Mouse (Mus musculus): Measurements from ENCODE around the gene Rxra. TPM values are rescaled to one million over a fixed set of nuclear protein-coding genes. Genes with fewer than 3 reads are reported as not detected.

Gene Rxra
- total RNA-seq (2014; rRNA removed) (32.5 and 34.0 TPM in 2 replicates), polyA plus RNA-seq (2015; fragmentation: Nextera tagmentation; extraction: Ambion mirVana) (3.5 and 3.9 TPM in 2 replicates)

GRCm38 (mm10) chr2:27676106-27676477, at the start of gene Rxra:
Gene Rxra, plus strand, starts transcription at chr2:27676440.
- H3K4me3 ChIP-seq (ENCODE audit: low read length): peak within 1 kb of the TSS; percentile 71
- no peaks in the 10 kb centered on the region for H3K9me3 ChIP-seq (ENCODE audit: low read length)
- DNase-seq (ENCODE audit: low spot score) (no peak), ATAC-seq (no peak)
- H3K27ac ChIP-seq: peak within 1 kb of the TSS; percentile 78
- peak within 1 kb of the TSS; percentile 76 for H3K4me2 ChIP-seq (ENCODE audit: low read depth, low read length)
- no peaks in the 10 kb centered on the region for H3K27me3 ChIP-seq (ENCODE audit: insufficient read depth, low read length)
- peak within 1 kb of the TSS; percentile 53 for H3K9ac ChIP-seq (replicated peaks; ENCODE audit: low read length)
- no peaks in the 10 kb centered on the region for H3K36me3 ChIP-seq (ENCODE audit: insufficient read depth, low read length)
- 9% methylated on average over 16 of the region's 16 CpGs for WGBS
- peaks cover 28% of the 10 kb centered on the region for H3K4me1 ChIP-seq (ENCODE audit: insufficient read depth, low read length)
- TF ChIP-seq CTCF (IDR thresholded peaks at IDR 0.05; ENCODE audit: low read depth): no peak

GRCm38 (mm10) chr2:27626604-27627003, 49.6 kb upstream of the Rxra start:
- H3K9me3 ChIP-seq (ENCODE audit: low read length): no peaks in the 10 kb centered on the region
- no peaks in the 10 kb centered on the region for H3K36me3 ChIP-seq (ENCODE audit: insufficient read depth, low read length)
- H3K27me3 ChIP-seq (ENCODE audit: insufficient read depth, low read length): no peaks in the 10 kb centered on the region
- H3K4me1 ChIP-seq (ENCODE audit: insufficient read depth, low read length): no peaks in the 10 kb centered on the region
- no peak overlapping the region for H3K9ac ChIP-seq (replicated peaks; ENCODE audit: low read length)
- no peak overlapping the region for H3K4me2 ChIP-seq (ENCODE audit: low read depth, low read length)
- no peak overlapping the region for H3K4me3 ChIP-seq (ENCODE audit: low read length)
- H3K27ac ChIP-seq: no peak overlapping the region
- no peak for ATAC-seq
- DNase-seq (ENCODE audit: low spot score): no peak
- TF ChIP-seq CTCF (IDR thresholded peaks at IDR 0.05; ENCODE audit: low read depth): no peak
- WGBS: 43% methylated on average over 1 of the region's 1 CpGs

GRCm38 (mm10) chr2:27630601-27631285, 45.5 kb upstream of the Rxra start:
- no peaks in the 10 kb centered on the region for H3K9me3 ChIP-seq (ENCODE audit: low read length)
- no peaks in the 10 kb centered on the region for H3K27me3 ChIP-seq (ENCODE audit: insufficient read depth, low read length)
- no peak overlapping the region for H3K4me2 ChIP-seq (ENCODE audit: low read depth, low read length)
- no peaks in the 10 kb centered on the region for H3K4me1 ChIP-seq (ENCODE audit: insufficient read depth, low read length)
- ATAC-seq (no peak), DNase-seq (ENCODE audit: low spot score) (no peak)
- no peak overlapping the region for H3K9ac ChIP-seq (replicated peaks; ENCODE audit: low read length)
- no peak for TF ChIP-seq CTCF (IDR thresholded peaks at IDR 0.05; ENCODE audit: low read depth)
- no peak overlapping the region for H3K4me3 ChIP-seq (ENCODE audit: low read length)
- no peaks in the 10 kb centered on the region for H3K36me3 ChIP-seq (ENCODE audit: insufficient read depth, low read length)
- no peak overlapping the region for H3K27ac ChIP-seq
- WGBS: 91% methylated on average over 3 of the region's 3 CpGs

GRCm38 (mm10) chr2:27633471-27633870, 42.8 kb upstream of the Rxra start:
- Histone ChIP-seq H3K36me3 (ENCODE audit: insufficient read depth, low read length) (no peaks in the 10 kb centered on the region), H3K4me2 (ENCODE audit: low read depth, low read length) (no peak overlapping the region), H3K4me1 (ENCODE audit: insufficient read depth, low read length) (no peaks in the 10 kb centered on the region), H3K27me3 (ENCODE audit: insufficient read depth, low read length) (no peaks in the 10 kb centered on the region), H3K4me3 (ENCODE audit: low read length) (no peak overlapping the region), H3K9ac (replicated peaks; ENCODE audit: low read length) (no peak overlapping the region), H3K9me3 (ENCODE audit: low read length) (no peaks in the 10 kb centered on the region), H3K27ac (no peak overlapping the region)
- 86% methylated on average over 2 of the region's 2 CpGs for WGBS
- DNase-seq (ENCODE audit: low spot score): no peak
- no peak for TF ChIP-seq CTCF (IDR thresholded peaks at IDR 0.05; ENCODE audit: low read depth)
- no peak for ATAC-seq

- WGBS: 79% methylated on average over 1 of the region's 1 CpGs
- no peaks in the 10 kb centered on the region for H3K9me3 ChIP-seq (ENCODE audit: low read length)
- DNase-seq (ENCODE audit: low spot score) (no peak), ATAC-seq (no peak)
- no peak overlapping the region for H3K4me2 ChIP-seq (ENCODE audit: low read depth, low read length)
- H3K9ac ChIP-seq (replicated peaks; ENCODE audit: low read length): no peak overlapping the region
- H3K36me3 ChIP-seq (ENCODE audit: insufficient read depth, low read length): no peaks in the 10 kb centered on the region
- no peaks in the 10 kb centered on the region for H3K4me1 ChIP-seq (ENCODE audit: insufficient read depth, low read length)
- no peak overlapping the region for H3K27ac ChIP-seq
- H3K4me3 ChIP-seq (ENCODE audit: low read length): no peak overlapping the region
- H3K27me3 ChIP-seq (ENCODE audit: insufficient read depth, low read length): no peaks in the 10 kb centered on the region
- TF ChIP-seq CTCF (IDR thresholded peaks at IDR 0.05; ENCODE audit: low read depth): no peak
Measured at GRCm38 (mm10) chr2:27634018-27634417, 42.2 kb upstream of the Rxra start.

DNA sequence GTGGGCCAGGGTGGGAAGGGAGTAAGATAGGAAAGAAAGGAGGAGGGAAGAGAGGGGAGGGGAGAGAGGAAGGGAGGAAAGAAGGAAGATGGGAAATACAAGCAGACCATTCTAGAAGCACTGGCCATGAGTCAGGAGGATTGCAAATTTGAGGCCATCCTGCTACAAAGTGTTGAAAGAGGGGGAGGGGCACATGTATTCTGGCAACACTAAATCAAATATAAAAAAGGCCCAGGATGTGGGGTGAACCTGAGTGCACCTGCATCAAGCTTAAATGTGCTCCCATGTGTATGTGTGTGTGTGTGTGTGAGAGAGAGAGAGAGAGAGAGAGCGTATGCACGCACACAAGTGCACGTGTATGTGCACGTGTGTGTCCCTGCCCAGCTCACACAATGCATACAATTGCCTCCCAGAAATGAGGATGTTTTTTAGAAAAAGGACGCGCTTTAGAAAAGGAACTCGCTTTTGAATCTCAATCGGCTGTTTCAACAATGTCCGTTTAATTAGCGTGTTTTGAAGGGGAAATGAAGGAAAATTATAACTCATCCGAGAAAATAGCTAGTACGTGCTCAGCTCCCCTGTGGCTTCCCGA, 41.0 kb upstream of the Rxra start:
- 57% methylated on average over 13 of the region's 13 CpGs for WGBS

DNA sequence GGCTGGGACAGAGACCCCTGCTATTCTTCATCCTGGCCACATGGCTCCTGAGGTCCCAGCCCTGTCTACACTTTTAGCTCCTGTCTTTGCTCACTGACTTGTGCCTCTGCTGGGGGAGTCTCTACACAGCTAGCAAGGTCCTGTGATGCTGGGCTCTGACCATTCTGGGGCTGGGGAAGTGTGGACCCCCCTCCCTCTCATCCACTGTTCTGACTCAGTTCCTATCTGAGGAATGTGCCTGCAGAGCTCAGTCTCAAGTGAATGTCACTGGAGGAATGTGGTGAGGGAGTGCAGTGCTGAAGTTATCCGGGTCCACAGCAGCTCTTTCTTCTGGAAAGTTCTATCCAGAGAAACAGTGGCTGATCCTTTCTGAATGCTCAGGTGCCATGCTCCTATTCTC, 39.4 kb upstream of the Rxra start:
- Histone ChIP-seq H3K27ac (no peak overlapping the region), H3K9me3 (ENCODE audit: low read length) (no peaks in the 10 kb centered on the region), H3K27me3 (ENCODE audit: insufficient read depth, low read length) (no peaks in the 10 kb centered on the region), H3K4me2 (ENCODE audit: low read depth, low read length) (no peak overlapping the region), H3K4me3 (ENCODE audit: low read length) (no peak overlapping the region), H3K36me3 (ENCODE audit: insufficient read depth, low read length) (no peaks in the 10 kb centered on the region), H3K9ac (replicated peaks; ENCODE audit: low read length) (no peak overlapping the region), H3K4me1 (ENCODE audit: insufficient read depth, low read length) (no peaks in the 10 kb centered on the region)
- no peak for ATAC-seq
- 69% methylated on average over 1 of the region's 1 CpGs for WGBS
- TF ChIP-seq CTCF (IDR thresholded peaks at IDR 0.05; ENCODE audit: low read depth): no peak
- no peak for DNase-seq (ENCODE audit: low spot score)

More for the DNA sequence above, 41.0 kb upstream of the Rxra start:
- 0 out of 2 replicates have a peak overlapping the region, but pooled peaks have one; percentile 9 for H3K9ac ChIP-seq (replicated peaks; ENCODE audit: low read length)
- DNase-seq (ENCODE audit: low spot score) (peak; percentile 13), ATAC-seq (no peak)
- H3K4me3 ChIP-seq (ENCODE audit: low read length): no peak overlapping the region
- no peak overlapping the region for H3K4me2 ChIP-seq (ENCODE audit: low read depth, low read length)
- H3K27ac ChIP-seq: no peak overlapping the region
- no peaks in the 10 kb centered on the region for H3K4me1 ChIP-seq (ENCODE audit: insufficient read depth, low read length)
- no peaks in the 10 kb centered on the region for H3K36me3 ChIP-seq (ENCODE audit: insufficient read depth, low read length)
- H3K9me3 ChIP-seq (ENCODE audit: low read length): no peaks in the 10 kb centered on the region
- no peak for TF ChIP-seq CTCF (IDR thresholded peaks at IDR 0.05; ENCODE audit: low read depth)
- no peaks in the 10 kb centered on the region for H3K27me3 ChIP-seq (ENCODE audit: insufficient read depth, low read length)

Data from hindbrain, postnatal 0 days (tissue).